In the genomic region with DNA sequence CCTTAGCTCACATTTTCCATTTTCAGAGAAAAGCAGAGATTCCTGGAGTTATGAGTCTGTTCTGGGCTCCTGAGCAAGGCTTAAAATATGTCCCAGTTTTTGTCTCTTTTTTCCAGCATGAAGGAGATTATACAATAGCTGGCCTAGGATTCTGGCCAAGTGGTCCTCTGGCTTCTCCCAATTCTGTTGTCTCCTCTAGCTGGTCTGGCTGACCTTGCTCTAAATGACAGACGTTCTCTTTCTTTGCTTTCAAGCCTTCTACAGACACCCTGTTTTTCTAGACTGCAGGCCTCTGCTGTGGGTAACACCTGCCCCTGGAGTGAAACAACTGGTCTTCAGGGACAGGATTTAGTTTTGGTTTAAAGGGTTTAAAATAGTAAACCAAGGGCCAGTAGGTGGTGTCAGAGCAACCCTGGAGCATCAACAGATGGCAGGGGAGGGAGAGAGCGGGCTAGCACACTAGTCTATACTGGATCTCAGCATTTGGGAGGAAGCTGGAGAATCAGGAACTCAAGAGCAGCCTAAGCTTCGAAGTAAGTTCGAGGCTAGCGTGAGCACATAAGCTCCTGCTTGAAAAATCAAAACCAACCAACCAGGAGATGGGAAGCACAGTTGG, we compare ENCODE assay signal across 9 mouse cellular contexts. TPM values are rescaled to one million over a fixed set of nuclear protein-coding genes. Genes with fewer than 3 reads are reported as not detected.
A peak's percentile ranks its signal among the peaks of the same experiment; 100 is the strongest.
DNase-seq lines count a peak whose midpoint lies in the region; ATAC-seq lines count a peak whose summit lies in the region.
"Had no signal": no experiment of that assay in that cellular context is flagged by ENCODE, and none has a peak within 500 bp of the region (broad histone marks: within the 10 kb centered on the region; RNA-seq: fewer than 3 reads in every experiment).

No protein-coding gene starts in this region.

- 0 out of 2 replicates have a peak overlapping the region, but pooled peaks have one; percentile 18 for H3K9ac ChIP-seq in hindbrain, embryonic 12.5 days
- H3K9ac ChIP-seq in forebrain, embryonic 16.5 days (replicated peaks; ENCODE audit: low read depth, low read length) = no peak overlapping the region
- H3K9ac ChIP-seq: embryonic facial prominence, embryonic 15.5 days had no signal

- 83% methylated on average over 5 of the region's 5 CpGs for WGBS in hindbrain, embryonic 12.5 days
- 71% methylated on average over 5 of the region's 5 CpGs for WGBS in hindbrain, embryonic 10.5 days
- 73% methylated on average over 5 of the region's 5 CpGs for WGBS in forebrain, embryonic 16.5 days

- no peaks in the 10 kb centered on the region for H3K27me3 ChIP-seq in hindbrain, embryonic 12.5 days
- H3K27me3 ChIP-seq in hindbrain, embryonic 10.5 days (ENCODE audit: insufficient read depth, poor library complexity, severe bottlenecking) = no peaks in the 10 kb centered on the region
- no peaks in the 10 kb centered on the region for H3K27me3 ChIP-seq in forebrain, embryonic 16.5 days (replicated peaks; ENCODE audit: control insufficient read depth, insufficient read depth, low read length)
- H3K27me3 ChIP-seq: embryonic facial prominence, embryonic 15.5 days had no signal

- no peaks in the 10 kb centered on the region for H3K9me3 ChIP-seq in hindbrain, embryonic 12.5 days (replicated peaks)
- H3K9me3 ChIP-seq in hindbrain, embryonic 10.5 days = no peaks in the 10 kb centered on the region
- no peaks in the 10 kb centered on the region for H3K9me3 ChIP-seq in forebrain, embryonic 16.5 days (ENCODE audit: control insufficient read depth, low read length)
- H3K9me3 ChIP-seq: embryonic facial prominence, embryonic 15.5 days had no signal

- no peaks in the 10 kb centered on the region for H3K36me3 ChIP-seq in hindbrain, embryonic 12.5 days
- H3K36me3 ChIP-seq in hindbrain, embryonic 10.5 days = no peaks in the 10 kb centered on the region
- no peaks in the 10 kb centered on the region for H3K36me3 ChIP-seq in forebrain, embryonic 16.5 days (ENCODE audit: control insufficient read depth, insufficient read depth)
- H3K36me3 ChIP-seq: embryonic facial prominence, embryonic 15.5 days had no signal

- no peak for DNase-seq in hindbrain, embryonic 10.5 days (ENCODE audit: low spot score)
- DNase-seq in retina, postnatal 1 day = peak; percentile 27
- no peak for DNase-seq in retina, embryonic 14.5 days (ENCODE audit: low spot score)
- DNase-seq in cerebellum, adult 9-11 months = peak; percentile 66
- DNase-seq in lung, postnatal 36 days = peak; percentile 46

- no peak overlapping the region for H3K4me3 ChIP-seq in hindbrain, embryonic 12.5 days
- no peak overlapping the region for H3K4me3 ChIP-seq in hindbrain, embryonic 10.5 days
- H3K4me3 ChIP-seq in forebrain, embryonic 16.5 days (replicated peaks; ENCODE audit: low read length) = no peak overlapping the region
- H3K4me3 ChIP-seq: embryonic facial prominence, embryonic 15.5 days had no signal

- no peak overlapping the region for H3K27ac ChIP-seq in hindbrain, embryonic 12.5 days
- no peak overlapping the region for H3K27ac ChIP-seq in hindbrain, embryonic 10.5 days
- no peak overlapping the region for H3K27ac ChIP-seq in forebrain, embryonic 16.5 days (ENCODE audit: low read length)
- H3K27ac ChIP-seq: embryonic facial prominence, embryonic 15.5 days had no signal

- H3K4me1 ChIP-seq in hindbrain, embryonic 12.5 days = no peaks in the 10 kb centered on the region
- no peaks in the 10 kb centered on the region for H3K4me1 ChIP-seq in hindbrain, embryonic 10.5 days (replicated peaks)
- H3K4me1 ChIP-seq in forebrain, embryonic 16.5 days (replicated peaks; ENCODE audit: control insufficient read depth, insufficient read depth, low read length) = no peaks in the 10 kb centered on the region
- H3K4me1 ChIP-seq: embryonic facial prominence, embryonic 15.5 days had no signal

- H3K4me2 ChIP-seq in hindbrain, embryonic 12.5 days (replicated peaks) = no peak overlapping the region
- no peak overlapping the region for H3K4me2 ChIP-seq in forebrain, embryonic 16.5 days (ENCODE audit: low read length)
- H3K4me2 ChIP-seq: embryonic facial prominence, embryonic 15.5 days had no signal

- no peak for ATAC-seq in hindbrain, embryonic 12.5 days (ENCODE audit: low FRiP score)
- ATAC-seq in CD4-positive, CD25-positive, alpha-beta regulatory T cell, adult 4 months = no peak
- no peak for ATAC-seq in forebrain, embryonic 16.5 days

RNA-seq across cellular contexts. Expression of a gene that starts 12.4 kb away (rescaled TPM):
- polyA plus RNA-seq in hindbrain, embryonic 12.5 days (2016; fragmentation: Nextera tagmentation; extraction: Ambion mirVana) = 47.4 and 54.7 TPM in 2 replicates
- 35.3 and 42.1 TPM in 2 replicates for polyA plus RNA-seq in hindbrain, embryonic 10.5 days (2016; fragmentation: Nextera tagmentation; extraction: Ambion mirVana)
- polyA plus RNA-seq in CD4-positive, CD25-positive, alpha-beta regulatory T cell, adult 4 months (2017; shearing (Covaris generic)) = 10 to 100 TPM; 35.2 to 36.3 TPM
- polyA plus RNA-seq in forebrain, embryonic 16.5 days (2015; fragmentation: Nextera tagmentation; extraction: Ambion mirVana) = 45.0 and 48.0 TPM in 2 replicates

RNA-seq across cellular contexts. Expression of a gene that starts 16.7 kb away (rescaled TPM):
- polyA plus RNA-seq in hindbrain, embryonic 12.5 days (2016; fragmentation: Nextera tagmentation; extraction: Ambion mirVana) = 0.41 and 0.73 TPM in 2 replicates
- 0.25 TPM in 1 of 2 replicates, not detected in the other for polyA plus RNA-seq in hindbrain, embryonic 10.5 days (2016; fragmentation: Nextera tagmentation; extraction: Ambion mirVana)
- not detected for polyA plus RNA-seq in CD4-positive, CD25-positive, alpha-beta regulatory T cell, adult 4 months (2017; shearing (Covaris generic))
- polyA plus RNA-seq in forebrain, embryonic 16.5 days (2015; fragmentation: Nextera tagmentation; extraction: Ambion mirVana) = 0.18 and 0.20 TPM in 2 replicates

Comparison
In these comparisons a context has a peak if more than half of its experiments do, and no peak if none do; other contexts are left out.
1. DNase-seq: peak in retina, postnatal 1 day (single experiment), cerebellum, adult 9-11 months (single experiment) and lung, postnatal 36 days (single experiment); none in hindbrain, embryonic 10.5 days (single experiment) and retina, embryonic 14.5 days (single experiment).